ENCODE assay signal across 12 mouse cellular contexts in the genomic region with DNA sequence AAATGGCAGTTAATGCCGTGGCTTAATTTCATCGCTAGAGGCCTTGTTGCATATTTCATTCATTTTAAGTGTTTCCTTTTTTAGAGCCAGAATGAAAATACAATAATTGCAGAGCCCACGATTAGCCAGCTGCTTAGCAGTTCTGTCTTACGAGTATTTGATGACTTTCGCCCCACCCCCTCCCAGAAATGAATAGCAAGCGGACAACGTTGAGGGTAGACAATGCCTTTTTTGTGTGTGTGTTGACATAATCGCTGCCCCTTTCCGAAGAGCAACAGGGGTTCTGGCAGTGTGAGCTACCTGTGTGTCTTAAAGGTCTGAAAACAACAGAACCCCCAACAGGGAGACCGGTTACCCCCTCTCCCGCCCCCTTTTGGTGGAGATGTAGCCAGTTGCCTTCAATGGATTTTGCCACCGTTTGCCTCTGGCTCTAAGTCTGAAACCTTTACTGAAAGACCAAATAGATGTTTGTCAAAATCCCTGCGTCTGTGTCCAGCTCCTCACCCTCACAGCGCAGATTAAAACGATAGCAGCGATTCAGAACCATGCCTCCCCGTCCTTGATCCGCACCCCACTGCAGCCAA.
A peak's percentile ranks its signal among the peaks of the same experiment; 100 is the strongest.
DNase-seq lines count a peak whose midpoint lies in the region; ATAC-seq lines count a peak whose summit lies in the region.
"Had no signal": no experiment of that assay in that cellular context is flagged by ENCODE, and none has a peak within 500 bp of the region (broad histone marks: within the 10 kb centered on the region; RNA-seq: fewer than 3 reads in every experiment).

No protein-coding gene starts in this region.

- WGBS in kidney, embryonic 14.5 days, result 31% methylated on average over 18 of the region's 18 CpGs
- WGBS in forebrain, embryonic 13.5 days, result 3% methylated on average over 18 of the region's 18 CpGs
- 5% methylated on average over 18 of the region's 18 CpGs for WGBS in midbrain, embryonic 13.5 days

- H3K9me3 ChIP-seq in kidney, embryonic 14.5 days (ENCODE audit: control insufficient read depth, low read length), result no peaks in the 10 kb centered on the region
- no peaks in the 10 kb centered on the region for H3K9me3 ChIP-seq in forebrain, embryonic 13.5 days (replicated peaks)
- H3K9me3 ChIP-seq in midbrain, embryonic 13.5 days, result no peaks in the 10 kb centered on the region

- no peaks in the 10 kb centered on the region for H3K27me3 ChIP-seq in kidney, embryonic 14.5 days (ENCODE audit: control insufficient read depth, insufficient read depth, low read length)
- H3K27me3 ChIP-seq in forebrain, embryonic 13.5 days, result no peaks in the 10 kb centered on the region
- no peaks in the 10 kb centered on the region for H3K27me3 ChIP-seq in midbrain, embryonic 13.5 days

- no peak overlapping the region for H3K27ac ChIP-seq in kidney, embryonic 14.5 days (ENCODE audit: low read depth, low read length)
- peak overlapping the region; percentile 70 for H3K27ac ChIP-seq in forebrain, embryonic 13.5 days
- peak overlapping the region; percentile 17; the same call in 1 of the 2 replicates for H3K27ac ChIP-seq in midbrain, embryonic 13.5 days
- H3K27ac ChIP-seq: macrophage had no signal

- H3K4me2 ChIP-seq in kidney, embryonic 14.5 days (replicated peaks; ENCODE audit: low read depth, low read length), result peak overlapping the region; percentile 12; the same call in 1 of the 2 replicates
- peak overlapping the region; percentile 59 for H3K4me2 ChIP-seq in forebrain, embryonic 13.5 days
- peak overlapping the region; percentile 55 for H3K4me2 ChIP-seq in midbrain, embryonic 13.5 days (replicated peaks)

- no peak overlapping the region; the same call in 1 of the 2 replicates for H3K4me3 ChIP-seq in kidney, embryonic 14.5 days (ENCODE audit: low read length)
- peak overlapping the region; percentile 28 for H3K4me3 ChIP-seq in forebrain, embryonic 13.5 days
- H3K4me3 ChIP-seq in midbrain, embryonic 13.5 days (replicated peaks), result peak overlapping the region; percentile 21
- H3K4me3 ChIP-seq: erythroblast, embryonic 14.5 days had no signal

- H3K4me1 ChIP-seq in kidney, embryonic 14.5 days (ENCODE audit: control insufficient read depth, insufficient read depth, low read length), result no peaks in the 10 kb centered on the region
- peaks cover 15% of the 10 kb centered on the region for H3K4me1 ChIP-seq in forebrain, embryonic 13.5 days
- H3K4me1 ChIP-seq in midbrain, embryonic 13.5 days (replicated peaks), result peaks cover 15% of the 10 kb centered on the region

- no peak for ATAC-seq in kidney, embryonic 14.5 days (ENCODE audit: low FRiP score, low TSS enrichment)
- ATAC-seq in forebrain, embryonic 13.5 days, result peak; percentile 67
- peak; percentile 45; the same call in 1 of the 2 replicates for ATAC-seq in midbrain, embryonic 13.5 days
- no peak for ATAC-seq in megakaryocyte progenitor cell, adult 5-6 weeks (replicated peaks; ENCODE audit: poor library complexity)
- no peak for ATAC-seq in granulocyte monocyte progenitor cell, adult 5-6 weeks (replicated peaks; ENCODE audit: poor library complexity, severe bottlenecking)

- H3K36me3 ChIP-seq in kidney, embryonic 14.5 days (ENCODE audit: control insufficient read depth, insufficient read depth, low read length), result no peaks in the 10 kb centered on the region
- no peaks in the 10 kb centered on the region for H3K36me3 ChIP-seq in forebrain, embryonic 13.5 days (ENCODE audit: poor library complexity, severe bottlenecking)
- H3K36me3 ChIP-seq in midbrain, embryonic 13.5 days, result no peaks in the 10 kb centered on the region

- H3K9ac ChIP-seq in kidney, embryonic 14.5 days (ENCODE audit: low read depth, low read length), result no peak overlapping the region
- peak overlapping the region; percentile 58 for H3K9ac ChIP-seq in forebrain, embryonic 13.5 days
- H3K9ac ChIP-seq in midbrain, embryonic 13.5 days (replicated peaks), result peak overlapping the region; percentile 36

- DNase-seq in kidney, postnatal 14 days, result no peak
- peak; percentile 43 for DNase-seq in embryo, embryonic 10.5 days (ENCODE audit: low spot score)
- DNase-seq in adrenal gland, adult 2 months, result no peak
- DNase-seq: adrenal gland, postnatal 25 days; kidney, postnatal 10 days had no signal

Comparison
In these comparisons a context has a peak if more than half of its experiments do, and no peak if none do; other contexts are left out.
1. ATAC-seq: peak in forebrain, embryonic 13.5 days (single experiment) and midbrain, embryonic 13.5 days (single experiment); none in kidney, embryonic 14.5 days (single experiment), megakaryocyte progenitor cell, adult 5-6 weeks (single experiment) and granulocyte monocyte progenitor cell, adult 5-6 weeks (single experiment).
2. Peak in every context shown above with its lines, with median percentiles within 50 percentile points of each other: H3K4me2 ChIP-seq.